9 mouse cellular contexts compared by ENCODE assay signal in the genomic region with DNA sequence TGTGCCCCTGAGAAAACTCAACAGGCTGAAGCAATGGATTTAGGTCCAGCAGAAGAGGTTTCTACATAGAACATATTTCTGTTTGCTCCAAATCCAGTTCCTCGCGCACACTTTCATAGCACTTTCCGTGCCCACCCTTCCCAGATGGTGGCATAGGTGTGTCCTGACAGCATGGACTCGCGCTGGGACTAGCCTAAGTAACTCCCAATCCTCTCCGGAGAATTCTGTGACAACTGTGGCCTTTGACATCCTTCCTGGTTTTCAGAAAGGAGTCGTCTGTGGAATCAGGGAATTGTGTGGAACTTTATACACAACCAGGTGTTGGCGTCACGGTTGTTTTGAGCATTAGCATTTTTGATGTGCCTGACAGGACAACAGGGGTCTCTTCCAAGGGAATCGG. TPM values are rescaled to one million over a fixed set of nuclear protein-coding genes. Genes with fewer than 3 reads are reported as not detected.
DNase-seq lines count a peak whose midpoint lies in the region; ATAC-seq and TF ChIP-seq lines count a peak whose summit lies in the region.
"Had no signal": no experiment of that assay in that cellular context is flagged by ENCODE, and none has a peak within 500 bp of the region (broad histone marks: within the 10 kb centered on the region; RNA-seq: fewer than 3 reads in every experiment).

No protein-coding gene starts in this region.

- peak overlapping the region; percentile 90 for H3K4me2 ChIP-seq in limb, embryonic 14.5 days (replicated peaks; ENCODE audit: low read depth, low read length, severe bottlenecking)
- peak overlapping the region; percentile 84 for H3K4me2 ChIP-seq in midbrain, embryonic 15.5 days

- no peaks in the 10 kb centered on the region for H3K27me3 ChIP-seq in cerebellum, adult 2 months (ENCODE audit: control insufficient read depth, insufficient read depth, low read length)
- no peaks in the 10 kb centered on the region for H3K27me3 ChIP-seq in thymus, adult 2 months (ENCODE audit: control insufficient read depth, insufficient read depth, low read length)
- H3K27me3 ChIP-seq in limb, embryonic 14.5 days (ENCODE audit: control insufficient read depth, insufficient read depth, low read length), result no peaks in the 10 kb centered on the region
- H3K27me3 ChIP-seq in midbrain, embryonic 15.5 days (replicated peaks), result peaks cover 9% of the 10 kb centered on the region; the same call in 1 of the 2 replicates

- no peak for TF ChIP-seq POLR2A in cerebellum, adult 2 months (IDR thresholded peaks at IDR 0.05; ENCODE audit: borderline replicate concordance, insufficient read depth, low read length)
- no peak; the same call in 1 of the 2 replicates for TF ChIP-seq POLR2A in thymus, adult 2 months (IDR thresholded peaks at IDR 0.05; ENCODE audit: control insufficient read depth, extremely low read depth, insufficient read depth, low read length, poor library complexity)
- TF ChIP-seq POLR2A in limb, embryonic 14.5 days (IDR thresholded peaks at IDR 0.05; ENCODE audit: borderline replicate concordance, extremely low read depth, insufficient read depth, insufficient read length), result no peak

- H3K9ac ChIP-seq in limb, embryonic 14.5 days (ENCODE audit: low read depth, low read length, severe bottlenecking), result peak overlapping the region; percentile 60
- peak overlapping the region; percentile 65 for H3K9ac ChIP-seq in midbrain, embryonic 15.5 days

- H3K27ac ChIP-seq in cerebellum, adult 2 months (ENCODE audit: insufficient read depth, low read length), result peak overlapping the region; percentile 5; the same call in 1 of the 2 replicates
- no peak overlapping the region for H3K27ac ChIP-seq in thymus, adult 2 months (ENCODE audit: control insufficient read depth, insufficient read depth, low read length)
- H3K27ac ChIP-seq in limb, embryonic 14.5 days (replicated peaks; ENCODE audit: low read depth, low read length), result 0 out of 2 replicates have a peak overlapping the region, but pooled peaks have one; percentile 43
- H3K27ac ChIP-seq in midbrain, embryonic 15.5 days, result peak overlapping the region; percentile 74; the same call in 1 of the 2 replicates

- H3K4me3 ChIP-seq in cerebellum, adult 2 months (replicated peaks; ENCODE audit: insufficient read depth, low read depth, low read length), result peak overlapping the region; percentile 59
- H3K4me3 ChIP-seq in thymus, adult 2 months (ENCODE audit: control insufficient read depth, insufficient read depth, low read length), result peak overlapping the region; percentile 65
- peak overlapping the region; percentile 82 for H3K4me3 ChIP-seq in limb, embryonic 14.5 days (replicated peaks; ENCODE audit: low read length)
- peak overlapping the region; percentile 90 for H3K4me3 ChIP-seq in midbrain, embryonic 15.5 days

- no peaks in the 10 kb centered on the region for H3K4me1 ChIP-seq in cerebellum, adult 2 months (ENCODE audit: control insufficient read depth, insufficient read depth, low read length)
- H3K4me1 ChIP-seq in thymus, adult 2 months (replicated peaks; ENCODE audit: control insufficient read depth, insufficient read depth, low read length), result peaks cover 3% of the 10 kb centered on the region
- peaks cover 8% of the 10 kb centered on the region; the same call in 1 of the 2 replicates for H3K4me1 ChIP-seq in limb, embryonic 14.5 days (ENCODE audit: control insufficient read depth, insufficient read depth, low read length)
- H3K4me1 ChIP-seq in midbrain, embryonic 15.5 days, result peaks cover 9% of the 10 kb centered on the region

- intact Hi-C loops in gastrocnemius, postnatal 14 days (cut with DNase I; ENCODE audit: low total_unique reads), result no loop called here

- no peaks in the 10 kb centered on the region for H3K9me3 ChIP-seq in limb, embryonic 14.5 days (ENCODE audit: control insufficient read depth, low read length)
- H3K9me3 ChIP-seq in midbrain, embryonic 15.5 days, result no peaks in the 10 kb centered on the region

- no peak for ATAC-seq in limb, embryonic 14.5 days (ENCODE audit: low FRiP score, low read depth)
- peak; percentile 52 for ATAC-seq in midbrain, embryonic 15.5 days (replicated peaks)

- TF ChIP-seq CTCF in cerebellum, adult 2 months (IDR thresholded peaks at IDR 0.05; ENCODE audit: borderline replicate concordance, insufficient read depth, low read depth, low read length), result no peak
- no peak for TF ChIP-seq CTCF in thymus, adult 2 months (IDR thresholded peaks at IDR 0.05; ENCODE audit: borderline replicate concordance, control insufficient read depth, extremely low read depth, insufficient read depth, low read length, poor library complexity)

- DNase-seq in cerebellum, adult 2 months, result no peak
- DNase-seq in cerebellum, postnatal 4 days (ENCODE audit: low spot score in 2 of 2), result no peak
- no peak for DNase-seq in thymus, adult 2 months
- no peak for DNase-seq in thymus, postnatal 4 days
- DNase-seq in gastrocnemius, postnatal 14 days, result peak; percentile 4
- no peak for DNase-seq in limb, embryonic 14.5 days (ENCODE audit: low spot score)
- DNase-seq in urinary bladder, adult 2 months (ENCODE audit: low spot score), result no peak

- H3K36me3 ChIP-seq in thymus, adult 2 months (ENCODE audit: control insufficient read depth, insufficient read depth, low read length), result no peaks in the 10 kb centered on the region
- no peaks in the 10 kb centered on the region for H3K36me3 ChIP-seq in limb, embryonic 14.5 days (ENCODE audit: control insufficient read depth, insufficient read depth, low read length)
- no peaks in the 10 kb centered on the region for H3K36me3 ChIP-seq in midbrain, embryonic 15.5 days (replicated peaks)

- under 1% methylated on average over 10 of the region's 10 CpGs for WGBS in cerebellum, adult 2 months
- WGBS in thymus, adult 2 months, result under 1% methylated on average over 10 of the region's 10 CpGs
- under 1% methylated on average over 10 of the region's 10 CpGs for WGBS in limb, embryonic 14.5 days
- under 1% methylated on average over 10 of the region's 10 CpGs for WGBS in midbrain, embryonic 15.5 days

RNA-seq across cellular contexts. Expression of a gene that starts 0.6 kb away (rescaled TPM):
- polyA plus RNA-seq in cerebellum, adult 2 months (2012; rRNA removed), result 14.0 and 14.6 TPM in 2 replicates
- polyA plus RNA-seq in thymus, adult 2 months (2012; rRNA removed), result 1.7 and 1.8 TPM in 2 replicates
- 10 to 100 TPM; 12.7 to 18.4 TPM for total RNA-seq in gastrocnemius, postnatal 14 days (2021)
- 7.5 and 8.4 TPM in 2 replicates for polyA plus RNA-seq in limb, embryonic 14.5 days (2012; rRNA removed)
- 13.1 and 14.8 TPM in 2 replicates for polyA plus RNA-seq in limb, embryonic 14.5 days (2014; fragmentation: Nextera tagmentation; extraction: Ambion mirVana)
- 11.8 and 14.8 TPM in 2 replicates for polyA plus RNA-seq in midbrain, embryonic 15.5 days (2015; fragmentation: Nextera tagmentation; extraction: Ambion mirVana)
- polyA plus RNA-seq in urinary bladder, adult 2 months (2012; rRNA removed), result 9.9 and 10.9 TPM in 2 replicates

RNA-seq across cellular contexts. Expression of a gene that starts 56.8 kb away (rescaled TPM):
- polyA plus RNA-seq in cerebellum, adult 2 months (2012; rRNA removed), result 0.28 and 0.41 TPM in 2 replicates
- not detected in 2 replicates for polyA plus RNA-seq in thymus, adult 2 months (2012; rRNA removed)
- under 1 TPM in 1 of 2 experiments, not detected in 1; 0.25 TPM for total RNA-seq in gastrocnemius, postnatal 14 days (2021)
- not detected in 2 replicates for polyA plus RNA-seq in limb, embryonic 14.5 days (2012; rRNA removed)
- polyA plus RNA-seq in limb, embryonic 14.5 days (2014; fragmentation: Nextera tagmentation; extraction: Ambion mirVana), result not detected in 2 replicates
- polyA plus RNA-seq in midbrain, embryonic 15.5 days (2015; fragmentation: Nextera tagmentation; extraction: Ambion mirVana), result 0.64 and 1.1 TPM in 2 replicates
- polyA plus RNA-seq in urinary bladder, adult 2 months (2012; rRNA removed), result 0.07 and 0.24 TPM in 2 replicates
- total RNA-seq: hematopoietic stem cell, adult 5-6 weeks had no signal
